Mouse (Mus musculus) lung, embryonic 14.5 days (tissue): Measurements from ENCODE around the gene Cenpp. TPM values are rescaled to one million over a fixed set of nuclear protein-coding genes. Genes with fewer than 3 reads are reported as not detected.
A peak's percentile ranks its signal among the peaks of the same experiment; 100 is the strongest.

Source experiments
- ATAC-seq: fragments of 200-750 bp; cut with Nextera tagmentation; 2 replicates; pipeline ENCODE4 v1.8.0; 2017; ENCODE audit warnings: mild to moderate bottlenecking, moderate TSS enrichment, moderate library complexity; ENCODE audit not compliant: insufficient read depth
- DNase-seq: peaks from one replicate; pipeline ENCODE4 v3.0.0-alpha.2; 2015
- H3K27ac ChIP-seq: fragments of 300-500 bp; sonication (generic); 2 replicates; pipeline ENCODE4 v1.5.1; 2014; ENCODE audit warnings: low read depth, mild to moderate bottlenecking, moderate library complexity
- H3K27me3 ChIP-seq: fragments of 300-500 bp; sonication (generic); 2 replicates; pipeline ENCODE4 v1.6.1; 2014; ENCODE audit warnings: low read length, control low read depth; ENCODE audit not compliant: insufficient read depth
- H3K36me3 ChIP-seq: fragments of 300-500 bp; sonication (generic); 2 replicates; pipeline ENCODE4 v1.6.1; 2014; ENCODE audit warnings: control low read depth; ENCODE audit not compliant: insufficient read depth
- H3K4me1 ChIP-seq: fragments of 300-500 bp; sonication (generic); 2 replicates; pipeline ENCODE4 v1.6.1; 2014; ENCODE audit warnings: antibody characterized with exemption, control low read depth; ENCODE audit not compliant: insufficient read depth
- H3K4me2 ChIP-seq: fragments of 300-500 bp; sonication (generic); 2 replicates; pipeline ENCODE4 v1.6.1; 2014; ENCODE audit warnings: mild to moderate bottlenecking
- H3K4me3 ChIP-seq: fragments of 300-500 bp; sonication (generic); 2 replicates; pipeline ENCODE4 v1.5.1; 2014; ENCODE audit warnings: low read depth, low read length
- H3K9ac ChIP-seq: fragments of 300-500 bp; sonication (generic); 2 replicates; pipeline ENCODE4 v1.6.1; 2014
- H3K9me3 ChIP-seq: fragments of 300-500 bp; sonication (generic); 2 replicates; pipeline ENCODE4 v1.6.1; 2016; ENCODE audit warnings: low read depth, low read length, control low read depth
- CTCF ChIP-seq: IDR thresholded peaks from 2 replicates; pipeline ENCODE4 v1.5.1; 2016; ENCODE audit warnings: antibody characterized with exemption, low read depth
- WGBS: fragments of 180-500 bp; shearing (Covaris S2); extraction: QIAGEN DNeasy Blood & Tissue Kit; methylation state at CpG from one replicate; pipeline ENCODE4 v1.1.7; 2014; 5-methylcytosine and 5-hydroxymethylcytosine counted together
- polyA plus RNA-seq: library from polyadenylated mRNA; unstranded; fragments of >200 nt; fragmentation: Nextera tagmentation; extraction: Ambion mirVana; gene quantifications from 2 replicates; pipeline ENCODE4 v1.2.1, GENCODE M21; 2014

The Cenpp gene
- polyA plus RNA-seq, 1 experiment from 2014 or later = 40.0 TPM

GRCm38 (mm10) chr13:49435745-49436144 is 216.8 kb downstream of the Cenpp start:
- Histone ChIP-seq H3K4me3 (no peak overlapping the region), H3K27ac (no peak overlapping the region), H3K4me2 (no peak overlapping the region), H3K9ac (no peak overlapping the region), H3K27me3 (no peaks in the 10 kb centered on the region), H3K9me3 (no peaks in the 10 kb centered on the region), H3K36me3 (peaks cover 53% of the 10 kb centered on the region), H3K4me1 (no peaks in the 10 kb centered on the region)
- no peak for TF ChIP-seq CTCF
- ATAC-seq (no peak), DNase-seq (no peak)
- WGBS = 79% methylated on average over 1 of the region's 1 CpGs

GRCm38 (mm10) chr13:49433268-49434029 is 219.1 kb downstream of the Cenpp start:
- no peak for TF ChIP-seq CTCF
- H3K27me3 ChIP-seq = no peaks in the 10 kb centered on the region
- H3K9ac ChIP-seq = no peak overlapping the region
- WGBS = 89% methylated on average over 2 of the region's 2 CpGs
- H3K4me2 ChIP-seq = no peak overlapping the region
- no peak overlapping the region for H3K4me3 ChIP-seq
- no peaks in the 10 kb centered on the region for H3K9me3 ChIP-seq
- H3K27ac ChIP-seq = no peak overlapping the region
- H3K36me3 ChIP-seq = peaks cover 50% of the 10 kb centered on the region
- no peak for DNase-seq
- ATAC-seq = no peak
- H3K4me1 ChIP-seq = no peaks in the 10 kb centered on the region

DNA sequence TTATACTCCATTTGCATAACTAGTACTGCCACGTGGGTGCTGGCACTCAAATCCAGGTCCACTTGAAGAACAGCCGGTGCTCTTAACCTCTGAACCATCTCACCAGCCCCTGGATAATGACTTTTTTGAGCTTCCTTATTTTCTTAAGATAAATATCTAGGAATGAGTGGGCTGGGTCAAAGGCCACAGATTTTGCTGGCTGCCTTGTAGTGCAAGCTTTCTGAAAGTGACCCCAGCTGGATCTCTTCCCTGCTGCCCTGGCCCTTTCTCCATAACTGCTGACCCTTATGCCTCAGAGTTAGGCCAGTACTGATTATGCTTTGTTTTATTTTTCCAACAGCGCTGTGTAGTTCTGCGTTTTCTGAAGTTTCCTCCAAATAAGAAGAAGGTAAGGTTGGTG is 222.1 kb downstream of the Cenpp start:
- Histone ChIP-seq H3K9ac (no peak overlapping the region), H3K36me3 (peaks cover 25% of the 10 kb centered on the region), H3K27me3 (no peaks in the 10 kb centered on the region), H3K4me1 (no peaks in the 10 kb centered on the region), H3K4me3 (no peak overlapping the region), H3K9me3 (no peaks in the 10 kb centered on the region), H3K4me2 (no peak overlapping the region), H3K27ac (no peak overlapping the region)
- DNase-seq (no peak), ATAC-seq (no peak)
- TF ChIP-seq CTCF = no peak
- 44% methylated on average over 4 of the region's 4 CpGs for WGBS

GRCm38 (mm10) chr13:49428042-49428675 is 224.4 kb downstream of the Cenpp start:
- TF ChIP-seq CTCF = no peak
- 78% methylated on average over 1 of the region's 1 CpGs for WGBS

GRCm38 (mm10) chr13:49426736-49427135 is 225.8 kb downstream of the Cenpp start:
- H3K9me3 ChIP-seq = no peaks in the 10 kb centered on the region
- ATAC-seq = no peak
- WGBS = 80% methylated on average over 3 of the region's 3 CpGs
- no peak for TF ChIP-seq CTCF
- no peak overlapping the region for H3K9ac ChIP-seq
- 0 out of 2 replicates have a peak, but pooled peaks cover 4% of the 10 kb centered on the region for H3K36me3 ChIP-seq
- H3K4me1 ChIP-seq = peaks cover 9% of the 10 kb centered on the region
- no peak overlapping the region for H3K4me3 ChIP-seq
- DNase-seq = no peak
- no peak overlapping the region for H3K4me2 ChIP-seq
- no peaks in the 10 kb centered on the region for H3K27me3 ChIP-seq
- no peak overlapping the region for H3K27ac ChIP-seq

More at GRCm38 (mm10) chr13:49428042-49428675, 224.4 kb downstream of the Cenpp start:
- no peak overlapping the region for H3K4me3 ChIP-seq
- no peak overlapping the region for H3K4me2 ChIP-seq
- no peaks in the 10 kb centered on the region for H3K27me3 ChIP-seq
- no peak for ATAC-seq
- no peak for DNase-seq
- H3K9me3 ChIP-seq = no peaks in the 10 kb centered on the region
- no peak overlapping the region for H3K27ac ChIP-seq
- no peaks in the 10 kb centered on the region for H3K4me1 ChIP-seq
- H3K9ac ChIP-seq = no peak overlapping the region
- peaks cover 10% of the 10 kb centered on the region for H3K36me3 ChIP-seq

DNA sequence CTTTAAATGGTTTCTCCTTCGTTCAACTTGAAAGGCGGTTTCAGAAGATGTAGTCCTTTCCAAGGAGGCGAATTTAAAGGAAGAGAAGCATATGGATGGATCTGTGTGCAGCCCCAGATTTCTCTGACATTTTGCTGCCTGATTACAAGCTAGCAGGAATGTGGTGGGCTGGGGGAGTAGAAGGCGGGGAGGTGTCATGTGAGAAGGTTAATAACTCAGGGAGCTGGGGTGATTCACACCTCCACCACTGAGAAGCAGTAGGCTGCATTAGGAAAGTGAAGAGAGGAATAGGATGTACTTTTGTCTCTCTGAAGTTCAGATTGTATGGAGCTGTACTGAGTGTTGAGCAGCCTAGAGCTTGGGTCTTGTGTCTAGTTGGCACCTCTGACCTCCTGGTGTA is 230.6 kb downstream of the Cenpp start:
- H3K9ac ChIP-seq = peak overlapping the region; percentile 71
- no peaks in the 10 kb centered on the region for H3K27me3 ChIP-seq
- 0 out of 2 replicates have a peak, but pooled peaks cover 4% of the 10 kb centered on the region for H3K36me3 ChIP-seq
- H3K4me3 ChIP-seq = peak overlapping the region; percentile 96
- peaks cover 9% of the 10 kb centered on the region for H3K4me1 ChIP-seq
- H3K9me3 ChIP-seq = no peaks in the 10 kb centered on the region
- H3K27ac ChIP-seq = no peak overlapping the region
- no peak for DNase-seq
- WGBS = 9% methylated on average over 4 of the region's 4 CpGs
- ATAC-seq = no peak
- H3K4me2 ChIP-seq = peak overlapping the region; percentile 95
- no peak for TF ChIP-seq CTCF

DNA sequence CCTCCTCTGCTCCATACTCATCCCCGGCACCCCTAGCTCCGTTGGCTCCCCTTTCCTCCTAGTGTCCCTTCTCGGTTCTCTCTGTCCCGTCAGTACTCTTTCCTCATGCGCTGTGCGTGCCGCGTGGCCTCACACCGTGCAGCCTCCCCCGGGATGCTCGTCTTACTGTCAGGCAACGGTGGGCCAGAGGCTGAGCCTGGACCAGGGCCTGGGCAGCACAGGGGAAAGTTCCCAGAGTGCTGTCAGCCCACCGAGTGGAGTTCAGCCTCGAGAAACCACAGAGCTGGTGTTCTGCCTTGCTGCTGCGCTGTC is 231.0 kb downstream of the Cenpp start:
- WGBS = under 1% methylated on average over 15 of the region's 15 CpGs
- H3K4me3 ChIP-seq = peak overlapping the region; percentile 96
- ATAC-seq = peak; percentile 67

More for the DNA sequence above, 231.0 kb downstream of the Cenpp start:
- Histone ChIP-seq H3K4me1 (peaks cover 9% of the 10 kb centered on the region), H3K4me2 (peak overlapping the region; percentile 95), H3K9me3 (no peaks in the 10 kb centered on the region), H3K27me3 (no peaks in the 10 kb centered on the region), H3K36me3 (0 out of 2 replicates have a peak, but pooled peaks cover 4% of the 10 kb centered on the region), H3K27ac (peak overlapping the region; percentile 60; the same call in 1 of the 2 replicates), H3K9ac (peak overlapping the region; percentile 71)
- DNase-seq = peak; percentile 15
- TF ChIP-seq CTCF = no peak
